In genomic region chr4:136439106-136439505, GRCm38 (mm10) we compare ENCODE assay signal across 22 mouse cellular contexts. TPM values are rescaled to one million over a fixed set of nuclear protein-coding genes. Genes with fewer than 3 reads are reported as not detected.
DNase-seq lines count a peak whose midpoint lies in the region; ATAC-seq and TF ChIP-seq lines count a peak whose summit lies in the region.
"Had no signal": no experiment of that assay in that cellular context is flagged by ENCODE, and none has a peak within 500 bp of the region (broad histone marks: within the 10 kb centered on the region; RNA-seq: fewer than 3 reads in every experiment).

No protein-coding gene starts in this region.

- no peak overlapping the region for H3K9ac ChIP-seq in lung, postnatal 0 days (replicated peaks; ENCODE audit: low read depth)
- H3K9ac ChIP-seq in embryonic facial prominence, embryonic 15.5 days = no peak overlapping the region
- no peak overlapping the region for H3K9ac ChIP-seq in intestine, embryonic 15.5 days
- no peak overlapping the region for H3K9ac ChIP-seq in stomach, postnatal 0 days (ENCODE audit: low read length)
- no peak overlapping the region for H3K9ac ChIP-seq in forebrain, embryonic 11.5 days (ENCODE audit: low read length)
- H3K9ac ChIP-seq in neural tube, embryonic 15.5 days (replicated peaks) = no peak overlapping the region
- H3K9ac ChIP-seq: forebrain, embryonic 13.5 days; forebrain, postnatal 0 days; heart, embryonic 15.5 days; hindbrain, embryonic 13.5 days had no signal

- 53% methylated on average over 4 of the region's 4 CpGs for WGBS in lung, postnatal 0 days
- WGBS in embryonic facial prominence, embryonic 15.5 days = 53% methylated on average over 4 of the region's 4 CpGs
- 58% methylated on average over 4 of the region's 4 CpGs for WGBS in intestine, embryonic 15.5 days
- 32% methylated on average over 4 of the region's 4 CpGs for WGBS in stomach, postnatal 0 days
- 59% methylated on average over 4 of the region's 4 CpGs for WGBS in forebrain, embryonic 11.5 days
- 60% methylated on average over 4 of the region's 4 CpGs for WGBS in neural tube, embryonic 15.5 days

- H3K27ac ChIP-seq in lung, postnatal 0 days (ENCODE audit: low read length) = no peak overlapping the region
- 0 out of 2 replicates have a peak overlapping the region, but pooled peaks have one; percentile 69 for H3K27ac ChIP-seq in embryonic facial prominence, embryonic 15.5 days (replicated peaks)
- H3K27ac ChIP-seq in intestine, embryonic 15.5 days = no peak overlapping the region
- no peak overlapping the region for H3K27ac ChIP-seq in stomach, postnatal 0 days (replicated peaks)
- no peak overlapping the region for H3K27ac ChIP-seq in forebrain, embryonic 11.5 days (ENCODE audit: low read depth, low read length)
- H3K27ac ChIP-seq in neural tube, embryonic 15.5 days (replicated peaks) = no peak overlapping the region
- H3K27ac ChIP-seq: forebrain, embryonic 13.5 days; gastrocnemius, adult 2 months; heart, embryonic 15.5 days; hindbrain, embryonic 13.5 days; hindbrain, postnatal 0 days had no signal

- H3K4me1 ChIP-seq in lung, postnatal 0 days (ENCODE audit: insufficient read depth, low read depth, low read length) = no peaks in the 10 kb centered on the region
- H3K4me1 ChIP-seq in embryonic facial prominence, embryonic 15.5 days = 0 out of 2 replicates have a peak, but pooled peaks cover 5% of the 10 kb centered on the region
- H3K4me1 ChIP-seq in intestine, embryonic 15.5 days (replicated peaks) = no peaks in the 10 kb centered on the region; the same call in 1 of the 2 replicates
- H3K4me1 ChIP-seq in stomach, postnatal 0 days (replicated peaks; ENCODE audit: control insufficient read depth, insufficient read depth) = 0 out of 2 replicates have a peak, but pooled peaks cover 2% of the 10 kb centered on the region
- 0 out of 2 replicates have a peak, but pooled peaks cover 3% of the 10 kb centered on the region for H3K4me1 ChIP-seq in forebrain, embryonic 11.5 days (replicated peaks; ENCODE audit: control insufficient read depth, insufficient read depth, low read length)
- H3K4me1 ChIP-seq in neural tube, embryonic 15.5 days = peaks cover 3% of the 10 kb centered on the region; the same call in 1 of the 2 replicates
- H3K4me1 ChIP-seq: forebrain, embryonic 13.5 days; heart, embryonic 15.5 days; hindbrain, embryonic 13.5 days had no signal

- no peak for ATAC-seq in lung, postnatal 0 days
- 0 out of 2 replicates have a peak, but pooled peaks have one; percentile 51 for ATAC-seq in embryonic facial prominence, embryonic 15.5 days (ENCODE audit: insufficient number of reproducible peaks, low FRiP score, low TSS enrichment, low read depth)
- peak; percentile 49 for ATAC-seq in intestine, embryonic 15.5 days
- peak; percentile 33 for ATAC-seq in stomach, postnatal 0 days (ENCODE audit: low FRiP score, low TSS enrichment)
- ATAC-seq in forebrain, embryonic 11.5 days (replicated peaks; ENCODE audit: low FRiP score) = no peak
- no peak for ATAC-seq in neural tube, embryonic 15.5 days (ENCODE audit: low FRiP score)
- ATAC-seq: forebrain, embryonic 13.5 days; forebrain, postnatal 0 days; hindbrain, postnatal 0 days had no signal

- H3K36me3 ChIP-seq in lung, postnatal 0 days (ENCODE audit: insufficient read depth, low read length) = no peaks in the 10 kb centered on the region
- H3K36me3 ChIP-seq in embryonic facial prominence, embryonic 15.5 days = no peaks in the 10 kb centered on the region
- no peaks in the 10 kb centered on the region for H3K36me3 ChIP-seq in intestine, embryonic 15.5 days
- H3K36me3 ChIP-seq in stomach, postnatal 0 days (ENCODE audit: control insufficient read depth, insufficient read depth, low read length) = no peaks in the 10 kb centered on the region
- no peaks in the 10 kb centered on the region for H3K36me3 ChIP-seq in forebrain, embryonic 11.5 days (ENCODE audit: control insufficient read depth, insufficient read depth, low read length)
- no peaks in the 10 kb centered on the region for H3K36me3 ChIP-seq in neural tube, embryonic 15.5 days
- H3K36me3 ChIP-seq: heart, embryonic 15.5 days; hindbrain, embryonic 13.5 days had no signal

- TF ChIP-seq EP300 in lung, postnatal 0 days (IDR thresholded peaks at IDR 0.05) = no peak
- TF ChIP-seq EP300 in stomach, postnatal 0 days (optimal IDR thresholded peaks at IDR 0.05) = no peak

- H3K4me2 ChIP-seq in lung, postnatal 0 days (replicated peaks; ENCODE audit: low read depth, low read length) = no peak overlapping the region
- H3K4me2 ChIP-seq in embryonic facial prominence, embryonic 15.5 days (replicated peaks) = no peak overlapping the region
- no peak overlapping the region for H3K4me2 ChIP-seq in intestine, embryonic 15.5 days (replicated peaks)
- H3K4me2 ChIP-seq in stomach, postnatal 0 days (replicated peaks; ENCODE audit: low read depth) = no peak overlapping the region
- H3K4me2 ChIP-seq in forebrain, embryonic 11.5 days (ENCODE audit: low read depth, low read length, severe bottlenecking) = no peak overlapping the region
- H3K4me2 ChIP-seq in neural tube, embryonic 15.5 days = no peak overlapping the region
- H3K4me2 ChIP-seq: forebrain, embryonic 13.5 days; heart, embryonic 11.5 days; heart, embryonic 15.5 days; hindbrain, embryonic 13.5 days had no signal

- no peaks in the 10 kb centered on the region for H3K9me3 ChIP-seq in lung, postnatal 0 days (ENCODE audit: low read length)
- no peaks in the 10 kb centered on the region for H3K9me3 ChIP-seq in embryonic facial prominence, embryonic 15.5 days (replicated peaks)
- no peaks in the 10 kb centered on the region for H3K9me3 ChIP-seq in intestine, embryonic 15.5 days
- no peaks in the 10 kb centered on the region for H3K9me3 ChIP-seq in stomach, postnatal 0 days (ENCODE audit: control insufficient read depth, low read length)
- no peaks in the 10 kb centered on the region for H3K9me3 ChIP-seq in forebrain, embryonic 11.5 days (ENCODE audit: control insufficient read depth, low read length)
- H3K9me3 ChIP-seq in neural tube, embryonic 15.5 days (replicated peaks) = no peaks in the 10 kb centered on the region
- H3K9me3 ChIP-seq: forebrain, embryonic 13.5 days; heart, embryonic 15.5 days; hindbrain, embryonic 13.5 days had no signal

- H3K27me3 ChIP-seq in lung, postnatal 0 days (replicated peaks; ENCODE audit: insufficient read depth, low read length) = no peaks in the 10 kb centered on the region
- H3K27me3 ChIP-seq in embryonic facial prominence, embryonic 15.5 days = no peaks in the 10 kb centered on the region
- no peaks in the 10 kb centered on the region for H3K27me3 ChIP-seq in intestine, embryonic 15.5 days (replicated peaks)
- H3K27me3 ChIP-seq in stomach, postnatal 0 days (ENCODE audit: control insufficient read depth, insufficient read depth, low read length) = no peaks in the 10 kb centered on the region
- H3K27me3 ChIP-seq in forebrain, embryonic 11.5 days (ENCODE audit: control insufficient read depth, insufficient read depth, low read length) = no peaks in the 10 kb centered on the region
- no peaks in the 10 kb centered on the region for H3K27me3 ChIP-seq in neural tube, embryonic 15.5 days (replicated peaks)
- H3K27me3 ChIP-seq: forebrain, embryonic 13.5 days; heart, embryonic 15.5 days; hindbrain, embryonic 13.5 days had no signal

- H3K4me3 ChIP-seq in lung, postnatal 0 days (ENCODE audit: low read depth, low read length) = no peak overlapping the region
- H3K4me3 ChIP-seq in embryonic facial prominence, embryonic 15.5 days (replicated peaks) = no peak overlapping the region
- H3K4me3 ChIP-seq in intestine, embryonic 15.5 days (replicated peaks) = no peak overlapping the region
- no peak overlapping the region for H3K4me3 ChIP-seq in stomach, postnatal 0 days (ENCODE audit: low read depth, low read length)
- no peak overlapping the region for H3K4me3 ChIP-seq in forebrain, embryonic 11.5 days (ENCODE audit: low read depth, low read length)
- no peak overlapping the region for H3K4me3 ChIP-seq in neural tube, embryonic 15.5 days (replicated peaks)
- H3K4me3 ChIP-seq: forebrain, embryonic 13.5 days; gastrocnemius, adult 2 months; heart, embryonic 15.5 days; hindbrain, embryonic 13.5 days had no signal

- TF ChIP-seq CTCF in lung, postnatal 0 days (IDR thresholded peaks at IDR 0.05) = no peak
- TF ChIP-seq CTCF in stomach, postnatal 0 days (IDR thresholded peaks at IDR 0.05; ENCODE audit: low read depth) = no peak

- peak; percentile 17 for DNase-seq in lung, postnatal 0 days (ENCODE audit: low spot score)
- DNase-seq in lung, postnatal 14 days = no peak
- DNase-seq in stomach, postnatal 0 days (ENCODE audit: low spot score) = peak; percentile 36
- no peak for DNase-seq in forebrain, embryonic 11.5 days (ENCODE audit: low spot score)
- DNase-seq: adrenal gland, adult 2 months; adrenal gland, postnatal 25 days; cerebellum, adult 18-20 months; cerebellum, adult 9-11 months; cerebellum, postnatal 36 days; forebrain, postnatal 0 days; gastrocnemius, adult 2 months; gastrocnemius, postnatal 25 days; heart, adult 18-20 months; heart, postnatal 14 days had no signal

RNA-seq across cellular contexts. Expression of gene Htr1d, which starts 15.8 kb away (rescaled TPM):
- polyA plus RNA-seq in lung, postnatal 0 days (2015; fragmentation: Nextera tagmentation; extraction: Ambion mirVana) = 0.10 TPM in 1 of 2 replicates, not detected in the other
- polyA plus RNA-seq in embryonic facial prominence, embryonic 15.5 days (2015; fragmentation: Nextera tagmentation; extraction: Ambion mirVana) = 0.67 and 0.75 TPM in 2 replicates
- 0.11 and 0.28 TPM in 2 replicates for polyA plus RNA-seq in intestine, embryonic 15.5 days (2015; fragmentation: Nextera tagmentation; extraction: Ambion mirVana)
- 0.06 and 0.34 TPM in 2 replicates for polyA plus RNA-seq in stomach, postnatal 0 days (2015; fragmentation: Nextera tagmentation; extraction: Ambion mirVana)
- 0.21 and 0.25 TPM in 2 replicates for polyA plus RNA-seq in forebrain, embryonic 11.5 days (2014; fragmentation: Nextera tagmentation; extraction: Ambion mirVana)
- 2.5 and 3.9 TPM in 2 replicates for polyA plus RNA-seq in neural tube, embryonic 15.5 days (2015; fragmentation: Nextera tagmentation; extraction: Ambion mirVana)
- polyA plus RNA-seq: adrenal gland, adult 2 months; heart, embryonic 11.5 days had no signal

RNA-seq across cellular contexts. Expression of gene 6030445D17Rik, which starts 22.9 kb away (rescaled TPM):
- polyA plus RNA-seq in lung, postnatal 0 days (2015; fragmentation: Nextera tagmentation; extraction: Ambion mirVana) = 0.36 and 0.78 TPM in 2 replicates
- 0.19 and 0.28 TPM in 2 replicates for polyA plus RNA-seq in embryonic facial prominence, embryonic 15.5 days (2015; fragmentation: Nextera tagmentation; extraction: Ambion mirVana)
- polyA plus RNA-seq in intestine, embryonic 15.5 days (2015; fragmentation: Nextera tagmentation; extraction: Ambion mirVana) = 0.43 and 0.50 TPM in 2 replicates
- 0.33 and 0.40 TPM in 2 replicates for polyA plus RNA-seq in stomach, postnatal 0 days (2015; fragmentation: Nextera tagmentation; extraction: Ambion mirVana)
- polyA plus RNA-seq in forebrain, embryonic 11.5 days (2014; fragmentation: Nextera tagmentation; extraction: Ambion mirVana) = not detected in 2 replicates
- 0.19 and 0.47 TPM in 2 replicates for polyA plus RNA-seq in neural tube, embryonic 15.5 days (2015; fragmentation: Nextera tagmentation; extraction: Ambion mirVana)
- polyA plus RNA-seq: forebrain, embryonic 13.5 days had no signal

RNA-seq across cellular contexts. Expression of gene Luzp1, which starts 30.5 kb away (rescaled TPM):
- 109 and 110 TPM in 2 replicates for polyA plus RNA-seq in lung, postnatal 0 days (2015; fragmentation: Nextera tagmentation; extraction: Ambion mirVana)
- polyA plus RNA-seq in embryonic facial prominence, embryonic 15.5 days (2015; fragmentation: Nextera tagmentation; extraction: Ambion mirVana) = 114 and 124 TPM in 2 replicates
- polyA plus RNA-seq in intestine, embryonic 15.5 days (2015; fragmentation: Nextera tagmentation; extraction: Ambion mirVana) = 114 and 115 TPM in 2 replicates
- 54.6 and 67.8 TPM in 2 replicates for polyA plus RNA-seq in stomach, postnatal 0 days (2015; fragmentation: Nextera tagmentation; extraction: Ambion mirVana)
- 119 and 121 TPM in 2 replicates for polyA plus RNA-seq in forebrain, embryonic 11.5 days (2014; fragmentation: Nextera tagmentation; extraction: Ambion mirVana)
- 60.1 and 73.0 TPM in 2 replicates for polyA plus RNA-seq in neural tube, embryonic 15.5 days (2015; fragmentation: Nextera tagmentation; extraction: Ambion mirVana)

Comparison
In these comparisons a context has a peak if more than half of its experiments do, and no peak if none do; other contexts are left out.
1. DNase-seq: peak in lung, postnatal 0 days (single experiment) and stomach, postnatal 0 days (single experiment); none in lung, postnatal 14 days (single experiment) and forebrain, embryonic 11.5 days (single experiment).
2. ATAC-seq: peak in embryonic facial prominence, embryonic 15.5 days (single experiment), intestine, embryonic 15.5 days (single experiment) and stomach, postnatal 0 days (single experiment); none in lung, postnatal 0 days (single experiment), forebrain, embryonic 11.5 days (single experiment) and neural tube, embryonic 15.5 days (single experiment).